Mouse (Mus musculus) liver, embryonic 14.5 days (tissue): Measurements from ENCODE around the gene Brsk1.

Experiments
- CTCF ChIP-seq: IDR thresholded peaks from 2 replicates; pipeline ENCODE4 v1.5.1; 2016; ENCODE audit warnings: antibody characterized with exemption, low read depth, control low read depth
- EP300 ChIP-seq: IDR thresholded peaks from 2 replicates; pipeline ENCODE4 v1.6.1; 2016; ENCODE audit warnings: antibody characterized with exemption, low read depth

GRCm38 (mm10) chr7:4759670-4760069, 69.3 kb downstream of the Brsk1 start:
- TF ChIP-seq CTCF = no peak
- no peak for TF ChIP-seq EP300
